Mouse (Mus musculus): ENCODE measurements around the gene Csn1s2b. TPM values are rescaled to one million over a fixed set of nuclear protein-coding genes. Genes with fewer than 3 reads are reported as not detected.

Gene Csn1s2b
- polyA plus RNA-seq, 1 experiment from 2014 or later, result not detected

Other genes starting within 250 kb of the Csn1s2b start
- 1.5 and 2.0 TPM in 2 replicates for gene Sult1d1, start 239.1 kb upstream of the Csn1s2b start, polyA plus RNA-seq (2015; fragmentation: Nextera tagmentation; extraction: Ambion mirVana)
- gene Sult1e1, start 216.5 kb upstream of the Csn1s2b start, polyA plus RNA-seq (2015; fragmentation: Nextera tagmentation; extraction: Ambion mirVana), result not detected in 2 replicates
- not detected in 2 replicates for gene Csn1s1, start 141.9 kb upstream of the Csn1s2b start, polyA plus RNA-seq (2015; fragmentation: Nextera tagmentation; extraction: Ambion mirVana)
- gene Csn2, start 108.5 kb upstream of the Csn1s2b start, polyA plus RNA-seq (2015; fragmentation: Nextera tagmentation; extraction: Ambion mirVana), result not detected in 2 replicates
- not detected in 2 replicates for gene Csn1s2a, start 33.5 kb upstream of the Csn1s2b start, polyA plus RNA-seq (2015; fragmentation: Nextera tagmentation; extraction: Ambion mirVana)
- not detected in 2 replicates for gene Prr27, start 17.6 kb downstream of the Csn1s2b start, polyA plus RNA-seq (2015; fragmentation: Nextera tagmentation; extraction: Ambion mirVana)
- gene Odam, start 76.9 kb downstream of the Csn1s2b start, polyA plus RNA-seq (2015; fragmentation: Nextera tagmentation; extraction: Ambion mirVana), result not detected in 2 replicates
- gene Csn3, start 117.5 kb downstream of the Csn1s2b start, polyA plus RNA-seq (2015; fragmentation: Nextera tagmentation; extraction: Ambion mirVana), result not detected in 2 replicates
- gene 2310003L06Rik, start 161.4 kb downstream of the Csn1s2b start, polyA plus RNA-seq (2015; fragmentation: Nextera tagmentation; extraction: Ambion mirVana), result not detected in 2 replicates
- gene Gm28434, start 161.4 kb downstream of the Csn1s2b start, polyA plus RNA-seq (2015; fragmentation: Nextera tagmentation; extraction: Ambion mirVana), result not detected in 2 replicates
- not detected in 2 replicates for gene Cabs1, start 171.4 kb downstream of the Csn1s2b start, polyA plus RNA-seq (2015; fragmentation: Nextera tagmentation; extraction: Ambion mirVana)
- gene Smr3a, start 194.5 kb downstream of the Csn1s2b start, polyA plus RNA-seq (2015; fragmentation: Nextera tagmentation; extraction: Ambion mirVana), result not detected in 2 replicates